Mouse (Mus musculus) CH12.LX (cell line): ENCODE results near the gene Gsto1. TPM values are rescaled to one million over a fixed set of nuclear protein-coding genes. Genes with fewer than 3 reads are reported as not detected.

Experiments
- DNase-seq: peaks from one replicate; pipeline ENCODE4 v3.0.0-alpha.2; 2013; ENCODE audit errors: extremely low read depth
- H3K27ac ChIP-seq: 2 replicates; pipeline ENCODE4 v1.5.1; 2012; ENCODE audit warnings: low read depth, mild to moderate bottlenecking, control low read depth, moderate library complexity; ENCODE audit not compliant: insufficient read depth
- H3K27me3 ChIP-seq: replicated peaks from 2 replicates; pipeline ENCODE3; 2012; ENCODE audit warnings: inconsistent platforms
- H3K36me3 ChIP-seq, 2 experiments: replicated peaks in 1 of 2; 2 replicates each; pipeline versions ENCODE3 to v1.6.1; 2012; ENCODE audit warnings: inconsistent platforms in 1 of 2, low read length in 1 of 2, mild to moderate bottlenecking in 1 of 2, mixed read lengths in 1 of 2, moderate library complexity in 1 of 2; ENCODE audit not compliant: control insufficient read depth in 1 of 2, insufficient read depth in 1 of 2
- H3K4me1 ChIP-seq, 2 experiments: 2 replicates each; pipeline ENCODE4 v1.6.1; 2012; ENCODE audit warnings: inconsistent platforms in 1 of 2, moderate library complexity in 1 of 2; ENCODE audit not compliant: insufficient read depth in 2 of 2, control insufficient read depth in 1 of 2
- H3K4me2 ChIP-seq: 2 replicates; pipeline ENCODE4 v1.6.1; 2012; ENCODE audit warnings: low read depth, mild to moderate bottlenecking, control low read depth; ENCODE audit not compliant: poor library complexity, insufficient read depth, severe bottlenecking
- H3K4me3 ChIP-seq, 3 experiments: fragments of 150-350 bp in 1 of 3; sonication (generic) in 1 of 3; replicated peaks in 1 of 3; 2 replicates each; pipeline versions ENCODE3 to v1.5.1; 2011 to 2012; ENCODE audit warnings: low read depth in 2 of 3, low read length in 2 of 3, mild to moderate bottlenecking in 2 of 3, moderate library complexity in 2 of 3, control low read depth in 1 of 3, improper control_type of control experiment in 1 of 3, inconsistent platforms in 1 of 3, mixed read lengths in 1 of 3; ENCODE audit not compliant: poor library complexity in 1 of 3
- H3K79me2 ChIP-seq: replicated peaks from 2 replicates; pipeline ENCODE4 v1.6.1; 2012; ENCODE audit warnings: mild to moderate bottlenecking, moderate library complexity; ENCODE audit not compliant: control insufficient read depth, poor library complexity, insufficient read depth, severe bottlenecking; ENCODE audit errors: extremely low read depth
- H3K9ac ChIP-seq: 2 replicates; pipeline ENCODE4 v1.6.1; 2012; ENCODE audit warnings: low read depth, mild to moderate bottlenecking, control low read depth, moderate library complexity; ENCODE audit not compliant: insufficient read depth
- H3K9me3 ChIP-seq: replicated peaks from 2 replicates; pipeline ENCODE3; 2012; ENCODE audit warnings: low read length, inconsistent platforms, mixed read lengths
- BHLHE40 ChIP-seq: IDR thresholded peaks from 2 replicates; pipeline ENCODE4 v1.6.1; 2011; ENCODE audit warnings: mild to moderate bottlenecking, low read depth, low read length, improper control_type of control experiment
- CHD1 ChIP-seq: IDR thresholded peaks from 2 replicates; pipeline ENCODE4 v1.6.1; 2012; ENCODE audit warnings: low read depth, low read length, improper control_type of control experiment, inconsistent platforms
- CHD2 ChIP-seq: IDR thresholded peaks from 2 replicates; pipeline ENCODE4 v1.6.1; 2011; ENCODE audit warnings: low read length, improper control_type of control experiment
- CTCF ChIP-seq, 2 experiments: IDR thresholded peaks in 1 of 2; conservative IDR thresholded peaks in 1 of 2; 2 replicates each; pipeline ENCODE4 v1.5.1; 2011 to 2012; ENCODE audit warnings: low read depth in 2 of 2, low read length in 2 of 2, improper control_type of control experiment in 1 of 2, inconsistent platforms in 1 of 2, mild to moderate bottlenecking in 1 of 2, moderate library complexity in 1 of 2
- E2F4 ChIP-seq: IDR thresholded peaks from 2 replicates; pipeline ENCODE4 v1.6.1; 2011; ENCODE audit warnings: low read depth, low read length, improper control_type of control experiment; ENCODE audit not compliant: insufficient replicate concordance
- ELF1 ChIP-seq: IDR thresholded peaks from 2 replicates; pipeline ENCODE4 v1.6.1; 2014; ENCODE audit warnings: low read depth, mild to moderate bottlenecking, inconsistent platforms, low read length, improper control_type of control experiment
- EP300 ChIP-seq: IDR thresholded peaks from 2 replicates; pipeline ENCODE4 v1.6.1; 2011; ENCODE audit warnings: low read length, improper control_type of control experiment
- GABPA ChIP-seq: IDR thresholded peaks from 2 replicates; pipeline ENCODE4 v1.6.1; 2012; ENCODE audit warnings: low read depth, low read length, improper control_type of control experiment, inconsistent platforms; ENCODE audit not compliant: insufficient replicate concordance
- IRF4 ChIP-seq: IDR thresholded peaks from 2 replicates; pipeline ENCODE4 v1.6.1; 2014; ENCODE audit warnings: low read depth, mild to moderate bottlenecking, inconsistent platforms, low read length, improper control_type of control experiment
- JUN ChIP-seq: IDR thresholded peaks from 2 replicates; pipeline ENCODE4 v1.6.1; 2011; ENCODE audit warnings: low read depth, mild to moderate bottlenecking, low read length, improper control_type of control experiment, moderate library complexity; ENCODE audit not compliant: insufficient read depth
- JUND ChIP-seq: conservative IDR thresholded peaks from 2 replicates; pipeline ENCODE4 v1.6.1; 2011; ENCODE audit warnings: low read depth, low read length, improper control_type of control experiment
- KAT2A ChIP-seq: IDR thresholded peaks from 2 replicates; pipeline ENCODE4 v1.6.1; 2012; ENCODE audit warnings: low read length, improper control_type of control experiment, inconsistent platforms; ENCODE audit not compliant: insufficient replicate concordance
- MAFK ChIP-seq: IDR thresholded peaks from 2 replicates; pipeline ENCODE4 v1.6.1; 2011; ENCODE audit warnings: low read length, improper control_type of control experiment; ENCODE audit not compliant: insufficient replicate concordance
- MAX ChIP-seq: IDR thresholded peaks from 2 replicates; pipeline ENCODE4 v1.6.1; 2011; ENCODE audit warnings: low read length, improper control_type of control experiment
- MEF2A ChIP-seq: IDR thresholded peaks from 2 replicates; pipeline ENCODE4 v1.6.1; 2014; ENCODE audit warnings: low read depth, mild to moderate bottlenecking, inconsistent platforms, low read length, improper control_type of control experiment, borderline replicate concordance
- MXI1 ChIP-seq: IDR thresholded peaks from 2 replicates; pipeline ENCODE4 v1.6.1; 2011; ENCODE audit warnings: mild to moderate bottlenecking, low read depth, low read length, improper control_type of control experiment
- MYC ChIP-seq: IDR thresholded peaks from 2 replicates; pipeline ENCODE4 v1.6.1; 2011; ENCODE audit warnings: low read depth, mild to moderate bottlenecking, improper control_type of control experiment, low read length
- NELFE ChIP-seq: IDR thresholded peaks from 2 replicates; pipeline ENCODE4 v1.6.1; 2011; ENCODE audit warnings: low read depth, low read length, improper control_type of control experiment
- NRF1 ChIP-seq: IDR thresholded peaks from 2 replicates; pipeline ENCODE4 v1.6.1; 2014; ENCODE audit warnings: low read depth, mild to moderate bottlenecking, inconsistent platforms, low read length, improper control_type of control experiment, moderate library complexity
- POLR2A ChIP-seq: IDR thresholded peaks from 2 replicates; pipeline ENCODE4 v1.6.1; 2011; ENCODE audit warnings: low read depth, mild to moderate bottlenecking, improper control_type of control experiment, low read length
- POLR2AphosphoS2 ChIP-seq: IDR thresholded peaks from 2 replicates; pipeline ENCODE4 v1.6.1; 2011; ENCODE audit warnings: low read depth, low read length, improper control_type of control experiment
- RCOR1 ChIP-seq: conservative IDR thresholded peaks from 2 replicates; pipeline ENCODE4 v1.6.1; 2012; ENCODE audit warnings: low read depth, mild to moderate bottlenecking, inconsistent platforms, low read length, improper control_type of control experiment
- SIN3A ChIP-seq: IDR thresholded peaks from 2 replicates; pipeline ENCODE4 v1.6.1; 2012; ENCODE audit warnings: low read length, improper control_type of control experiment, inconsistent platforms
- SMC3 ChIP-seq: IDR thresholded peaks from 2 replicates; pipeline ENCODE4 v1.6.1; 2011; ENCODE audit warnings: low read depth, low read length, improper control_type of control experiment
- TBP ChIP-seq: conservative IDR thresholded peaks from 2 replicates; pipeline ENCODE4 v1.6.1; 2011; ENCODE audit warnings: low read depth, low read length, improper control_type of control experiment
- TCF12 ChIP-seq: IDR thresholded peaks from 2 replicates; pipeline ENCODE4 v1.6.1; 2014; ENCODE audit warnings: low read depth, mild to moderate bottlenecking, inconsistent platforms, low read length, improper control_type of control experiment
- UBTF ChIP-seq: IDR thresholded peaks from 2 replicates; pipeline ENCODE4 v1.6.1; 2012; ENCODE audit warnings: low read depth, mild to moderate bottlenecking, inconsistent platforms, low read length, improper control_type of control experiment, moderate library complexity
- USF1 ChIP-seq: IDR thresholded peaks from 2 replicates; pipeline ENCODE4 v1.6.1; 2014; ENCODE audit warnings: low read depth, mild to moderate bottlenecking, inconsistent platforms, low read length, improper control_type of control experiment
- USF2 ChIP-seq: conservative IDR thresholded peaks from 2 replicates; pipeline ENCODE4 v1.6.1; 2011; ENCODE audit warnings: low read depth, low read length, improper control_type of control experiment
- ZMIZ1 ChIP-seq: IDR thresholded peaks from 2 replicates; pipeline ENCODE4 v1.6.1; 2012; ENCODE audit warnings: low read depth, mild to moderate bottlenecking, inconsistent platforms, low read length, improper control_type of control experiment
- ZNF384 ChIP-seq: IDR thresholded peaks from 2 replicates; pipeline ENCODE4 v1.6.1; 2012; ENCODE audit warnings: low read depth, low read length, improper control_type of control experiment, inconsistent platforms
- dilution Hi-C: fragments of 300-500 bp; cut with MboI; formaldehyde crosslinking; loops from 2 replicates; pipeline ENCODE4 v1.14.3; 2020; ENCODE audit warnings: low sequenced_read_pairs; ENCODE audit not compliant: extremely low pct_unique_long_range_greater_than_20kb, extremely low pct_ligation_motif_present
- in situ Hi-C: fragments of 300-500 bp; cut with MboI; formaldehyde crosslinking; loops from 3 replicates; pipeline ENCODE4 v1.14.3; 2019; ENCODE audit warnings: low sequenced_read_pairs, low pct_ligation_motif_present, low pct_unique_long_range_greater_than_20kb, mixed read lengths
- polyA plus RNA-seq: library from polyadenylated mRNA; unstranded; fragments of >175 nt; gene quantifications from 2 replicates; pipeline ENCODE4 v1.2.1, GENCODE M21; 2012; ENCODE audit warnings: low read depth; ENCODE audit not compliant: insufficient read length
- total RNA-seq, 2 experiments: library from RNA; depleted of rRNA; stranded (reverse); fragments of 300-350 nt in 1 of 2; fragments of >200 nt in 1 of 2; gene quantifications; 2 replicates each; pipeline ENCODE4 v1.2.3; 2012 to 2014

Gene Gsto1
- total and polyA plus RNA-seq, 3 experiments, result 86.5 to 113 (median 111) TPM

GRCm38 (mm10) chr19:47864721-47865120 is 10.0 kb downstream of the Gsto1 start:
- Histone ChIP-seq H3K4me2 (peak overlapping the region; percentile 96), H3K9ac (peak overlapping the region; percentile 98), H3K36me3 (peaks cover 22 to 33% of the 10 kb centered on the region in 2 experiments), H3K4me1 (peaks cover 8 to 24% of the 10 kb centered on the region in 2 experiments), H3K27me3 (peaks cover 1% of the 10 kb centered on the region), H3K27ac (no peak overlapping the region), H3K79me2 (no peaks in the 10 kb centered on the region), H3K4me3 (peak overlapping the region; percentile 62 to 98 (median 77)), H3K9me3 (no peaks in the 10 kb centered on the region)
- no peak for TF ChIP-seq TCF12
- TF ChIP-seq BHLHE40, result peak; percentile 45; the same call in 1 of the 2 replicates
- no peak for TF ChIP-seq USF2
- no peak for TF ChIP-seq JUN
- dilution Hi-C loops (no loop called here), in situ Hi-C loops (loop anchor here (25.0 kb wide), 1 partner anchor 502 kb away; no protein-coding TSS in a partner anchor)
- DNase-seq, result no peak

- in situ Hi-C loops, result loop anchor here (25.0 kb wide), 1 partner anchor 503 kb away; no protein-coding TSS in a partner anchor
- H3K9me3 ChIP-seq, result no peaks in the 10 kb centered on the region
- peak within 1 kb of the TSS; percentile 98 for H3K9ac ChIP-seq
- peak within 1 kb of the TSS; percentile 96 for H3K4me2 ChIP-seq
- no peaks in the 10 kb centered on the region for H3K79me2 ChIP-seq
- peaks cover 5 to 17% of the 10 kb centered on the region in 2 experiments for H3K4me1 ChIP-seq
- peak within 1 kb of the TSS; percentile 62 to 98 (median 77) for H3K4me3 ChIP-seq
- DNase-seq, result peak; percentile 96
- H3K27ac ChIP-seq, result peak within 1 kb of the TSS; percentile 59
- H3K36me3 ChIP-seq, result peaks cover 17 to 26% of the 10 kb centered on the region in 2 experiments
- dilution Hi-C loops, result no loop called here
- H3K27me3 ChIP-seq, result peaks cover 1% of the 10 kb centered on the region
- TF ChIP-seq IRF4 (no peak), NRF1 (peak; percentile 24; the same call in 1 of the 2 replicates), SMC3 (no peak), USF2 (no peak), JUND (no peak), TBP (peak; percentile 84), POLR2AphosphoS2 (peak; percentile 74; the same call in 1 of the 2 replicates), CTCF (conservative IDR thresholded peaks at IDR 0.05 in 1 of 2, IDR thresholded peaks at IDR 0.05 in 1 of 2; ENCODE audit: low read depth in 2 of 2, low read length in 2 of 2) (peak in 1 of 2 experiments; percentile 59; a peak in 2 of 4 replicates), JUN (no peak), TCF12 (peak; percentile 68; the same call in 1 of the 2 replicates), CHD2 (peak; percentile 85), E2F4 (no peak), KAT2A (peak; percentile 71; the same call in 1 of the 2 replicates), NELFE (peak; percentile 88), USF1 (no peak), CHD1 (no peak), ZMIZ1 (peak; percentile 70), MAFK (no peak), MAX (peak; percentile 48), RCOR1 (no peak), EP300 (no peak; the same call in 1 of the 2 replicates), BHLHE40 (no peak), MYC (no peak), MXI1 (peak; percentile 69; the same call in 1 of the 2 replicates), ELF1 (peak; percentile 91), SIN3A (peak; percentile 58; the same call in 1 of the 2 replicates), MEF2A (peak; percentile 51), ZNF384 (no peak), GABPA (no peak; the same call in 1 of the 2 replicates), POLR2A (peak; percentile 86), UBTF (no peak)
Measured at GRCm38 (mm10) chr19:47865353-47865947, 10.7 kb downstream of the Gsto1 start, which contains the start of gene Gsto2. Gene Gsto2 (plus strand): TSS chr19:47865534.
